Comparison of ENCODE assay signal across 8 mouse cellular contexts in the genomic region with DNA sequence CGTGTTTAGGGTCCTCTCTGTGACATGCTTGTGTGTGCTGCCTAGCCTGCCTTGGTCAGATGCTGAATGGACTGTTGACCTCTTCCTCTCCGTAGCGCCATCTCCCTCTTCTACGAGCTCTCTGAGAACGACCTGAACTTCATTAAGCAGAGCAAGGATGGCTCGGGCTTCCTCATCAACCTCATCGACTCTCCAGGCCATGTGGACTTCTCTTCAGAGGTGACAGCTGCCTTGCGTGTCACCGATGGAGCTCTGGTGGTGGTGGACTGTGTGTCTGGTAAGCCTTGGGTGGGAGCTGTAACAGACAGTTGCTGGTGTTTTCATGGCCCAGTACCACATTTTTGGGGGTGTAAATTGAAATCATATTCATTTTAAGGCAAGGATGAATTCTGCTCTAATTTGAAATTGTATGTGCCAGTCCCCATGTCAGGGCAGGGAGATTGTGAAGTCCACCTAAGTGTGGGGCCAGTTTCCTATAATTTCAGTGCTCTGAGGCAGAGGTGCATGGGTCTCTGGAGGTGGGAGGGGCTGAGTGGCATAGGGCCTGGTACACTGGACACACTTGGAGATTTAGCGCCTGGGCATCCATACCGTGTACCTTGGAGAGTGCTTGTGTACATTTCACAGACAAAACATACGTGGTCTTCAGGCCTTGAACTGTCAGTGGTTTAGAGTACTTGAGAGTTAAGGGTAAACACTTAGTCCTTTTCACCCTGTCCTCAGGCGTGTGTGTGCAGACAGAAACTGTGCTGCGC. TPM values are rescaled to one million over a fixed set of nuclear protein-coding genes. Genes with fewer than 3 reads are reported as not detected.
DNase-seq lines count a peak whose midpoint lies in the region; ATAC-seq and TF ChIP-seq lines count a peak whose summit lies in the region.

No protein-coding gene starts in this region.

- peak overlapping the region; percentile 84 for H3K4me3 ChIP-seq in G1E (ENCODE audit: low read depth, low read length)
- H3K4me3 ChIP-seq in heart, embryonic 13.5 days = peak overlapping the region; percentile 95
- peak overlapping the region; percentile 90 for H3K4me3 ChIP-seq in liver, embryonic 15.5 days (replicated peaks)

- H3K4me2 ChIP-seq in heart, embryonic 13.5 days = peak overlapping the region; percentile 98
- peak overlapping the region; percentile 86 for H3K4me2 ChIP-seq in liver, embryonic 15.5 days

- peaks cover 59% of the 10 kb centered on the region for H3K36me3 ChIP-seq in G1E (replicated peaks)
- peaks cover 55% of the 10 kb centered on the region for H3K36me3 ChIP-seq in heart, embryonic 13.5 days
- H3K36me3 ChIP-seq in liver, embryonic 15.5 days (replicated peaks) = peaks cover 55% of the 10 kb centered on the region

- no peak for ATAC-seq in G1E (ENCODE audit: extremely low read depth, insufficient number of reproducible peaks, low FRiP score, poor library complexity, severe bottlenecking)
- no peak for ATAC-seq in heart, embryonic 13.5 days (ENCODE audit: extremely low read depth, insufficient number of reproducible peaks, low FRiP score, low TSS enrichment)
- ATAC-seq in liver, embryonic 15.5 days (ENCODE audit: insufficient read depth) = no peak

- 54% methylated on average over 14 of the region's 14 CpGs for WGBS in heart, embryonic 13.5 days
- WGBS in liver, embryonic 15.5 days (ENCODE audit: insufficient replicate concordance) = 49% methylated on average over 14 of the region's 14 CpGs

- no peak for TF ChIP-seq CTCF in G1E (IDR thresholded peaks at IDR 0.05; ENCODE audit: low read depth, low read length)

- peak overlapping the region; percentile 93 for H3K27ac ChIP-seq in heart, embryonic 13.5 days (replicated peaks)
- peak overlapping the region; percentile 89 for H3K27ac ChIP-seq in liver, embryonic 15.5 days (replicated peaks)

- intact Hi-C loops in heart, postnatal 36 days (cut with DNase I) = loop anchor here (5.0 kb wide), 1 partner anchor 41 kb away; a partner anchor contains a TSS
- intact Hi-C loops in left cerebral cortex, postnatal 36 days (cut with DNase I) = loop anchor here (5.0 kb wide), 1 partner anchor 36 kb away; no protein-coding TSS in a partner anchor

- peak overlapping the region; percentile 99 for H3K9ac ChIP-seq in heart, embryonic 13.5 days
- H3K9ac ChIP-seq in liver, embryonic 15.5 days = peak overlapping the region; percentile 96

- H3K9me3 ChIP-seq in G1E (replicated peaks) = no peaks in the 10 kb centered on the region
- H3K9me3 ChIP-seq in heart, embryonic 13.5 days = no peaks in the 10 kb centered on the region
- no peaks in the 10 kb centered on the region for H3K9me3 ChIP-seq in liver, embryonic 15.5 days (replicated peaks)

- no peaks in the 10 kb centered on the region for H3K27me3 ChIP-seq in G1E (ENCODE audit: insufficient read depth, low read length)
- H3K27me3 ChIP-seq in heart, embryonic 13.5 days (replicated peaks) = no peaks in the 10 kb centered on the region
- no peaks in the 10 kb centered on the region for H3K27me3 ChIP-seq in liver, embryonic 15.5 days

- H3K4me1 ChIP-seq in G1E (ENCODE audit: insufficient read depth, low read depth, low read length) = peaks cover 78% of the 10 kb centered on the region
- peaks cover 77% of the 10 kb centered on the region for H3K4me1 ChIP-seq in heart, embryonic 13.5 days
- peaks cover 83% of the 10 kb centered on the region for H3K4me1 ChIP-seq in liver, embryonic 15.5 days (replicated peaks)

- DNase-seq in heart, adult 18-20 months = peak; percentile 31 to 55
- no peak for DNase-seq in heart, postnatal 36 days
- DNase-seq in G1E (ENCODE audit: low spot score) = no peak
- DNase-seq in right cerebral cortex, postnatal 4 days = no peak
- no peak for DNase-seq in left cerebral cortex, postnatal 36 days (ENCODE audit: low spot score in 2 of 2)
- no peak for DNase-seq in gastrocnemius, adult 18-20 months (ENCODE audit: low spot score)

RNA-seq across cellular contexts. Expression of a gene that starts 1.7 kb away (rescaled TPM):
- total RNA-seq in heart, adult 18-20 months (2021) = 1,000 to 10,000 TPM; 1,062 to 1,185 TPM
- 1,000 to 10,000 TPM; 1,005 to 1,085 TPM for total RNA-seq in heart, postnatal 36 days (2021)
- total RNA-seq in G1E (2014; fragmentation: Nextera tagmentation) = 1,577 and 1,715 TPM in 2 replicates
- total RNA-seq in G1E (2017) = 1,676 and 1,695 TPM in 2 replicates
- 2,355 and 3,878 TPM in 2 replicates for polyA plus RNA-seq in G1E (2012)
- 393 and 411 TPM in 2 replicates for polyA plus RNA-seq in heart, embryonic 13.5 days (2015; fragmentation: Nextera tagmentation; extraction: Ambion mirVana)
- 270 and 306 TPM in 2 replicates for polyA plus RNA-seq in liver, embryonic 15.5 days (2015; fragmentation: Nextera tagmentation; extraction: Ambion mirVana)
- 100 to 1,000 TPM; 857 to 954 TPM for total RNA-seq in left cerebral cortex, postnatal 36 days (2021)
- total RNA-seq in gastrocnemius, adult 18-20 months (2021) = 1,000 to 10,000 TPM; 1,320 to 1,335 TPM

RNA-seq across cellular contexts. Expression of a gene that starts 4.7 kb away (rescaled TPM):
- 10 to 100 TPM; 29.9 to 34.5 TPM for total RNA-seq in heart, adult 18-20 months (2021)
- 10 to 100 TPM; 31.0 to 31.3 TPM for total RNA-seq in heart, postnatal 36 days (2021)
- total RNA-seq in G1E (2014; fragmentation: Nextera tagmentation) (34.2 and 43.3 TPM in 2 replicates), G1E (2017) (39.3 and 40.8 TPM in 2 replicates)
- polyA plus RNA-seq in G1E (2012) = 69.8 and 96.7 TPM in 2 replicates
- 41.5 and 42.4 TPM in 2 replicates for polyA plus RNA-seq in heart, embryonic 13.5 days (2015; fragmentation: Nextera tagmentation; extraction: Ambion mirVana)
- 16.6 and 17.8 TPM in 2 replicates for polyA plus RNA-seq in liver, embryonic 15.5 days (2015; fragmentation: Nextera tagmentation; extraction: Ambion mirVana)
- 10 to 100 TPM; 75.0 to 76.4 TPM for total RNA-seq in left cerebral cortex, postnatal 36 days (2021)
- 10 to 100 TPM; 25.5 to 28.4 TPM for total RNA-seq in gastrocnemius, adult 18-20 months (2021)

RNA-seq across cellular contexts. Expression of a gene that starts 5.5 kb away (rescaled TPM):
- not detected for total RNA-seq in heart, adult 18-20 months (2021)
- not detected for total RNA-seq in heart, postnatal 36 days (2021)
- not detected in 2 replicates for total RNA-seq in G1E (2014; fragmentation: Nextera tagmentation)
- total RNA-seq in G1E (2017) = not detected in 2 replicates
- not detected in 2 replicates for polyA plus RNA-seq in G1E (2012)
- 0.27 TPM in 1 of 2 replicates, not detected in the other for polyA plus RNA-seq in heart, embryonic 13.5 days (2015; fragmentation: Nextera tagmentation; extraction: Ambion mirVana)
- 0.07 TPM in 1 of 2 replicates, not detected in the other for polyA plus RNA-seq in liver, embryonic 15.5 days (2015; fragmentation: Nextera tagmentation; extraction: Ambion mirVana)
- total RNA-seq in left cerebral cortex, postnatal 36 days (2021) = not detected
- not detected for total RNA-seq in gastrocnemius, adult 18-20 months (2021)

RNA-seq across cellular contexts. Expression of a gene that starts 10.4 kb away (rescaled TPM):
- total RNA-seq in heart, adult 18-20 months (2021) = 10 to 100 TPM; 16.5 to 16.9 TPM
- total RNA-seq in heart, postnatal 36 days (2021) = 10 to 100 TPM; 14.0 to 17.1 TPM
- 28.6 and 34.4 TPM in 2 replicates for total RNA-seq in G1E (2014; fragmentation: Nextera tagmentation)
- 21.2 and 24.8 TPM in 2 replicates for total RNA-seq in G1E (2017)
- polyA plus RNA-seq in G1E (2012) = 62.7 and 70.5 TPM in 2 replicates
- polyA plus RNA-seq in heart, embryonic 13.5 days (2015; fragmentation: Nextera tagmentation; extraction: Ambion mirVana) = 35.7 and 40.3 TPM in 2 replicates
- polyA plus RNA-seq in liver, embryonic 15.5 days (2015; fragmentation: Nextera tagmentation; extraction: Ambion mirVana) = 26.0 and 32.6 TPM in 2 replicates
- total RNA-seq in left cerebral cortex, postnatal 36 days (2021) = 10 to 100 TPM; 26.7 to 31.8 TPM
- total RNA-seq in gastrocnemius, adult 18-20 months (2021) = 10 to 100 TPM; 15.3 to 17.1 TPM

RNA-seq across cellular contexts. Expression of a gene that starts 23.7 kb away (rescaled TPM):
- 1 to 10 TPM; 7.1 to 8.8 TPM for total RNA-seq in heart, adult 18-20 months (2021)
- 1 to 10 TPM; 7.8 to 7.9 TPM for total RNA-seq in heart, postnatal 36 days (2021)
- total RNA-seq in G1E (2014; fragmentation: Nextera tagmentation) (not detected in 2 replicates), G1E (2017) (not detected in 2 replicates)
- polyA plus RNA-seq in G1E (2012) = not detected in 2 replicates
- polyA plus RNA-seq in heart, embryonic 13.5 days (2015; fragmentation: Nextera tagmentation; extraction: Ambion mirVana) = 5.2 and 6.1 TPM in 2 replicates
- polyA plus RNA-seq in liver, embryonic 15.5 days (2015; fragmentation: Nextera tagmentation; extraction: Ambion mirVana) = 0.09 TPM in 1 of 2 replicates, not detected in the other
- under 1 TPM in 1 of 2 experiments, not detected in 1; 0.34 TPM for total RNA-seq in left cerebral cortex, postnatal 36 days (2021)
- total RNA-seq in gastrocnemius, adult 18-20 months (2021) = 100 to 1,000 TPM in 1 of 2 experiments, 10 to 100 TPM in 1; 59.9 to 118 TPM

Comparison
In these comparisons a context has a peak if more than half of its experiments do, and no peak if none do; other contexts are left out.
1. DNase-seq: peak in heart, adult 18-20 months (2 of 2); none in heart, postnatal 36 days (0 of 2), G1E (single experiment), right cerebral cortex, postnatal 4 days (single experiment), left cerebral cortex, postnatal 36 days (0 of 2) and gastrocnemius, adult 18-20 months (single experiment).
2. Peak in every context shown above with its lines, with median percentiles within 50 percentile points of each other: H3K4me3 ChIP-seq.